Mouse (Mus musculus) liver, embryonic 14.5 days (tissue): ENCODE data around the gene Neurl1a. TPM values are rescaled to one million over a fixed set of nuclear protein-coding genes. Genes with fewer than 3 reads are reported as not detected.

ENCODE experiments used
- ATAC-seq: fragments of 200-750 bp; cut with Nextera tagmentation; 2 replicates; pipeline ENCODE4 v1.8.0; 2017; ENCODE audit warnings: moderate number of reproducible peaks, mild to moderate bottlenecking, moderate library complexity; ENCODE audit not compliant: insufficient read depth
- DNase-seq, 3 experiments: peaks; one replicate each; pipeline ENCODE4 v3.0.0-alpha.2; 2012 to 2013; ENCODE audit warnings: low read depth in 3 of 3, low spot score in 3 of 3
- H3K27ac ChIP-seq: fragments of 300-500 bp; sonication (generic); 2 replicates; pipeline ENCODE4 v1.5.1; 2014; ENCODE audit warnings: moderate library complexity, mild to moderate bottlenecking, control low read depth, inconsistent platforms
- H3K27me3 ChIP-seq: fragments of 300-500 bp; sonication (generic); 2 replicates; pipeline ENCODE4 v1.6.1; 2014; ENCODE audit warnings: mild to moderate bottlenecking, low read length, moderate library complexity; ENCODE audit not compliant: control insufficient read depth, insufficient read depth
- H3K36me3 ChIP-seq: fragments of 300-500 bp; sonication (generic); replicated peaks from 2 replicates; pipeline ENCODE4 v1.6.1; 2014; ENCODE audit warnings: low read depth; ENCODE audit not compliant: control insufficient read depth, insufficient read depth
- H3K4me1 ChIP-seq, 2 experiments: fragments of 200-500 bp in 1 of 2; fragments of 300-500 bp in 1 of 2; sonication (generic) in 1 of 2; replicated peaks; 2 replicates each; pipeline ENCODE4 v1.6.1; 2012 to 2014; ENCODE audit warnings: antibody characterized with exemption in 1 of 2, inconsistent platforms in 1 of 2, low read length in 1 of 2; ENCODE audit not compliant: control insufficient read depth in 2 of 2, insufficient read depth in 2 of 2
- H3K4me2 ChIP-seq: fragments of 300-500 bp; sonication (generic); 2 replicates; pipeline ENCODE4 v1.6.1; 2014; ENCODE audit warnings: low read depth, mild to moderate bottlenecking, control low read depth, moderate library complexity
- H3K4me3 ChIP-seq, 2 experiments: fragments of 200-500 bp in 1 of 2; fragments of 300-500 bp in 1 of 2; sonication (generic) in 1 of 2; 2 replicates each; pipeline ENCODE4 v1.5.1; 2012 to 2014; ENCODE audit warnings: low read depth in 2 of 2, low read length in 2 of 2, mild to moderate bottlenecking in 2 of 2, control low read depth in 1 of 2, inconsistent platforms in 1 of 2, moderate library complexity in 1 of 2; ENCODE audit not compliant: insufficient read depth in 1 of 2
- H3K9ac ChIP-seq: fragments of 300-500 bp; sonication (generic); replicated peaks from 2 replicates; pipeline ENCODE4 v1.6.1; 2014; ENCODE audit warnings: mild to moderate bottlenecking, control low read depth, moderate library complexity
- H3K9me3 ChIP-seq: fragments of 300-500 bp; sonication (generic); 2 replicates; pipeline ENCODE4 v1.6.1; 2016; ENCODE audit warnings: low read length, mixed read lengths; ENCODE audit not compliant: control insufficient read depth
- CTCF ChIP-seq: IDR thresholded peaks from 2 replicates; pipeline ENCODE4 v1.5.1; 2016; ENCODE audit warnings: antibody characterized with exemption, low read depth, control low read depth
- EP300 ChIP-seq: IDR thresholded peaks from 2 replicates; pipeline ENCODE4 v1.6.1; 2016; ENCODE audit warnings: antibody characterized with exemption, low read depth
- WGBS: fragments of 180-500 bp; shearing (Covaris S2); extraction: QIAGEN DNeasy Blood & Tissue Kit; methylation state at CpG from one replicate; pipeline ENCODE4 v1.1.7; 2014; ENCODE audit not compliant: insufficient replicate concordance; 5-methylcytosine and 5-hydroxymethylcytosine counted together
- polyA plus RNA-seq, 2 experiments: library from polyadenylated mRNA; depleted of rRNA in 1 of 2; stranded (reverse) in 1 of 2; unstranded in 1 of 2; fragments of >200 nt; fragmentation: Nextera tagmentation in 1 of 2; extraction: Ambion mirVana in 1 of 2; gene quantifications; 2 replicates each; pipeline versions ENCODE4 v1.2.1 to v1.2.3; 2012 to 2014

Gene Neurl1a
- polyA plus RNA-seq, 2 experiments = 0.53 to 0.70 TPM

DNA sequence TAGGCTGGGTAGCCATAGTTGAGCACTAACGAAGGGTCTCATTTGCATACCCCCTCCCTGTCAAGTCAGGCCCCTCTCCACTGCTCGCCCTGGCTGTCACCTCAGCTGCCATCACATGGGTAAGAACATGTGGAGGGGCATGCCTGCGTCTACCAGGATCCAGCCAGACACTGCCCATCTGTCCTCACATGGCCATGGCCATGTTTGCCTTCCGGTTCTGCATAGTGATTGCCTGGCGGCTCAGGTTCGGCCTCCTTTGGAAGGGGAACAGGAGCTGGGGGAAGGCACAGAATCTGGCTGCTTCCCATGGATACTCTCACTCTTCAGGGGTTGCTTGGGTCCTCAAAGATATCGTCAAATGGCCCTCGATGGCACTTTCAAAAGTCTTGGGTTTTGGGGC, 52.1 kb downstream of the Neurl1a start:
- 0 out of 4 replicates have a peak, but pooled peaks cover 0 to 6% of the 10 kb centered on the region in 2 experiments for H3K4me1 ChIP-seq
- H3K4me2 ChIP-seq = no peak overlapping the region
- H3K36me3 ChIP-seq = no peaks in the 10 kb centered on the region
- H3K9ac ChIP-seq = no peak overlapping the region
- no peaks in the 10 kb centered on the region for H3K9me3 ChIP-seq
- no peak for DNase-seq
- no peak overlapping the region for H3K27ac ChIP-seq
- 72% methylated on average over 8 of the region's 8 CpGs for WGBS
- H3K4me3 ChIP-seq = no peak overlapping the region
- TF ChIP-seq CTCF = no peak
- TF ChIP-seq EP300 = no peak
- no peak for ATAC-seq
- H3K27me3 ChIP-seq = no peaks in the 10 kb centered on the region

DNA sequence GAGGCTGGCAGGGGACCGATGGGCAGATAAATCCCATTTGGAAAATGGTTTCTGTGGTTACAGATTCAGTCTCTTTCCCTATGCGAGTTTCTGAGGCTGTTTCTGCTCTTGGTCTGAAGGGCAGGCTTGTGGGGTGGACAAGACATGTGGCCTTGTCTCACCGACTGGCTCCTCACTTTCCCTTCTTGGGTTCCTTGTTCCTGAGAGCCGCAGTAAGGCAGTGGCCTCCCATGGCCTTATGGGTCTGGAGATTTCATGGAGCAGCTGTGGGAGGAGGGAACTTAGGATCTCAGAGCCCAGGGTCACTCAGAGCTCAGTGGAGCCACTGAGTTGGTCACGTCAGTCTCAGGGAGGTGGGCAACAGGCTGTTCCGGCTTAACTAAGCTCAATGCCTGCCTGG, 52.8 kb downstream of the Neurl1a start:
- no peak for ATAC-seq

DNA sequence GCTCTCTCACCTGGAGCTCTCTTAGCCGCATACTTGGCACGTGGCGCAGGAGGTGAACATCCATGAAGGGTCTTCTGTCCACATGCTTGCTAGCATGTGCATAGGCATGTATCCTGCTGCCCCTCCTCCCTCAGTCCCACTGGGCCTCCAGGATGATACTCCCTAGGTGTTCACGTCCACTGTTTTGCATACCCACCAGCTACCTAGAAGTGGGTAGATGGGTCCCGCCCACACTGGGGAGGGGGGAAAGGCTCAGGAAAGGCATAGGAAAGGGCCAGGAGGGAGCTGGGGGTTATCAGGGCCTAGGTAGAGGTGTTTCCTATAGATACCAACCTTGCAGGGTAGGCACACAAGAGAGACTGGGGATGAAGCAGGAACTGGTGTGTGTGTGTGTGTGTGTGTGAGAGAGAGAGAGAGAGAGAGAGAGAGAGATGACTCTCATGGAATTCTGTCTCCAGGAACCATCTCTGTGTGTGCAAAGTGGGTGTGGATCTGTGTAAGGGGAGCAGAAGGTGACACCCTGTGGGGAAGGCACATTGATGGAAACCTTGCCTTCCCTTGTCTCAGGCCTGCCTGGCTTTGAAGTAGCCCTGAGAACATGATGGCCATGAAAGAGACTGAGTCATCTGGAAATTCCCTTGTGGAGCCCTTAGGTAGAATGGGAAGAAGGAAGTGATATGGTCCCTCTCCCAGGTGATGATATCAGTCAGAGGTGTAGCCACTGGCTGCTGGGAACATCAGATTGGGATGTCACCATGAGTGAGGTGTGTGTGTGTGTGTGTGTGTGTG, 53.7 kb downstream of the Neurl1a start:
- Histone ChIP-seq H3K9me3 (no peaks in the 10 kb centered on the region), H3K9ac (no peak overlapping the region), H3K4me1 (0 out of 4 replicates have a peak, but pooled peaks cover 0 to 6% of the 10 kb centered on the region in 2 experiments), H3K27ac (no peak overlapping the region), H3K36me3 (no peaks in the 10 kb centered on the region), H3K4me2 (no peak overlapping the region), H3K4me3 (no peak overlapping the region), H3K27me3 (no peaks in the 10 kb centered on the region)
- no peak for ATAC-seq
- TF ChIP-seq EP300 = no peak
- TF ChIP-seq CTCF = no peak
- no peak for DNase-seq
- WGBS = 50% methylated on average over 5 of the region's 5 CpGs

More for the DNA sequence above, 52.8 kb downstream of the Neurl1a start:
- H3K9me3 ChIP-seq = no peaks in the 10 kb centered on the region
- no peak overlapping the region for H3K9ac ChIP-seq
- H3K27ac ChIP-seq = no peak overlapping the region
- H3K4me3 ChIP-seq = no peak overlapping the region
- no peak for TF ChIP-seq CTCF
- no peak for TF ChIP-seq EP300
- 65% methylated on average over 6 of the region's 6 CpGs for WGBS
- no peak for DNase-seq
- H3K36me3 ChIP-seq = no peaks in the 10 kb centered on the region
- H3K4me1 ChIP-seq = 0 out of 4 replicates have a peak, but pooled peaks cover 0 to 6% of the 10 kb centered on the region in 2 experiments
- H3K27me3 ChIP-seq = no peaks in the 10 kb centered on the region
- no peak overlapping the region for H3K4me2 ChIP-seq

DNA sequence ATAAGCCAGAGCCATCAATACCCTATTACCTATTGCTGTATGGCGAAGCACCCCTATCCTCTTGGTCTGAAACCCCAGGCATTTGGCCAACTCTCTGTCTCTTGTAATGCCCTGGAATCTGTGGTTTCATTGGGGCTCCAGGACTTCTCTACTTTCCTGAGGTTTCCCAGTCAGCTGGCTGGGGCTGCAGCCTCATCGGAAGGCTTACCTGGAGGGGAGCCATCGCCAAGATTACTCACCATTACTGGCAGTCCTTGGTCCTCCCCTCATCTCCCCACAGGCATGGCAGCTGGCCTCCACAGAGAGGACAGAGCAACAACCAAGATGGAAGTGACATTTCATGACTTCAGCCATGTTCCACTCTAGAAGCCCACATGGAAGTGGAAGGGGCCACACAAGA, 54.5 kb downstream of the Neurl1a start:
- H3K27ac ChIP-seq = no peak overlapping the region
- DNase-seq = no peak
- H3K36me3 ChIP-seq = no peaks in the 10 kb centered on the region
- H3K4me2 ChIP-seq = no peak overlapping the region
- 62% methylated on average over 3 of the region's 3 CpGs for whole genome bisulfite sequencing
- H3K4me1 ChIP-seq = 0 out of 4 replicates have a peak, but pooled peaks cover 0 to 6% of the 10 kb centered on the region in 2 experiments
- H3K9ac ChIP-seq = no peak overlapping the region
- TF ChIP-seq CTCF (no peak), EP300 (no peak)
- H3K4me3 ChIP-seq = no peak overlapping the region
- H3K27me3 ChIP-seq = no peaks in the 10 kb centered on the region
- no peaks in the 10 kb centered on the region for H3K9me3 ChIP-seq
- ATAC-seq = no peak

DNA sequence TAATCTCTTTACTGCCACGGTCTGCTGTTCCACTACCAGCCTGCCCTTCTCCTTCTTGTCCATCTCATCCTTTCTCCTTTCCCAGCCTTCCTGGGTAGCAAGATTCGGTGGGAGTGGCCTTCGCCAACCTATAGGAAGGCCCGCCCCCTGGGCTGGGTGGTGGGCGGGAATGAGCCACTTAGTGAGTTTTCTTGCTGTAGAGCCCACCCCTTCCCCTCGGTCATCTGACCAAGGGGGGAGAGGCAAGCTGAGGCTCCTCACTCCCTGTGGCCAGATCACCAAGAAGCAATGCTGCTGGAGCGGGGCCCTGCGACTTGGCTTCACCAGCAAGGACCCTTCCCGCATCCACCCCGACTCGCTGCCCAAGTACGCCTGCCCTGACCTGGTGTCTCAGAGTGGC, 61.5 kb downstream of the Neurl1a start:
- DNase-seq = peak in 1 of 3 experiments; percentile 17
- H3K4me3 ChIP-seq = peak overlapping the region in 1 of 2 experiments; percentile 13; a peak in 1 of 4 replicates
- H3K27me3 ChIP-seq = no peaks in the 10 kb centered on the region
- H3K4me2 ChIP-seq = peak overlapping the region; percentile 16; the same call in 1 of the 2 replicates
- H3K36me3 ChIP-seq = no peaks in the 10 kb centered on the region
- no peak overlapping the region for H3K27ac ChIP-seq
- no peaks in the 10 kb centered on the region for H3K9me3 ChIP-seq
- ATAC-seq = no peak
- H3K4me1 ChIP-seq = 0 out of 4 replicates have a peak, but pooled peaks cover 0 to 2% of the 10 kb centered on the region in 2 experiments
- TF ChIP-seq CTCF (no peak), EP300 (no peak)
- WGBS = 29% methylated on average over 12 of the region's 12 CpGs
- no peak overlapping the region for H3K9ac ChIP-seq
